Mouse (Mus musculus): ENCODE data around the gene Bzw1. TPM values are rescaled to one million over a fixed set of nuclear protein-coding genes. Genes with fewer than 3 reads are reported as not detected.
A peak's percentile ranks its signal among the peaks of the same experiment; 100 is the strongest.

Gene Bzw1
- 100 to 1,000 TPM; 149 to 239 TPM for total RNA-seq (2021)
- long read RNA-seq, experiment 1, transcript Bzw1-201 (12 exons, 3,876 nt) = major isoform, 266 of 301 reads
- long read RNA-seq, experiment 1, partial matches to known transcripts = 20 of 301 reads
- long read RNA-seq, experiment 1, other reads (novel, unspliced or antisense) = 15 of 301 reads
- long read RNA-seq, experiment 2, transcript Bzw1-201 (12 exons, 3,876 nt) = major isoform, 67 of 74 reads
- long read RNA-seq, experiment 2, partial matches to known transcripts = 4 of 74 reads
- long read RNA-seq, experiment 2, other reads (novel, unspliced or antisense) = 3 of 74 reads

DNA sequence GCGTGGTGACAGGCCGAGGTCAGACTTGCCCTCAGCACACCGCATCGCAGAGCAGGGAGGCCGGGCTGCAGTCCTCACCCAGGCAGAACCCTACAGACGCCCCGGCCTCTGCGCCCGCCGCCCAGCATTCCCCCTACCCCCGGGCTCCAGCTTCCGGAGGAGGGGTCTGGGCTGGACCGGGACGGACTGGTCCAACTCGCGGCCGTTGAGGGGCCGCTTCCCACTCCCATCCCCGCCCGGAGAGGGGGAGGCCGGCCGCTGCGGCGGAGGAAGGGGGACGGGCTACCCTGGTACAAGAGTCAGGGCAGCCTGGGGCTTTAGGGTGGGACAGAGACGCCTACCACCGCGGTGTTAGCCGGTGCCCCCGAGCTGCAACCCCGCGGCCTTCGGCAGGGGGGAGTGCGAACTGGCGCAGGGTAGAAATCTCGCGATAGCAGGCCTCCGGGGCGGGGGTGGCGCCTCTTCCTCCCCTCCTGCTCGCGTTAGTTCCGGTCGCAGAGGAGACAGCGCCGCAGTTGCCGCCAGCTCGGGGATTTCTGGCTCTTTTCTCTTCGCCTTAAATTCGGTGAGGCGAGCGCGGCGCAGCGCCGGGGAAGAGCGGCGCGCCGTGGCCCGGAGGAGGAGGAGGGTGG, at the start of gene Bzw1:
TSS of gene Bzw1 (plus strand) at position 247 of the 632 bp plus-strand sequence.
- peak; percentile 95 to 98 for DNase-seq

DNA sequence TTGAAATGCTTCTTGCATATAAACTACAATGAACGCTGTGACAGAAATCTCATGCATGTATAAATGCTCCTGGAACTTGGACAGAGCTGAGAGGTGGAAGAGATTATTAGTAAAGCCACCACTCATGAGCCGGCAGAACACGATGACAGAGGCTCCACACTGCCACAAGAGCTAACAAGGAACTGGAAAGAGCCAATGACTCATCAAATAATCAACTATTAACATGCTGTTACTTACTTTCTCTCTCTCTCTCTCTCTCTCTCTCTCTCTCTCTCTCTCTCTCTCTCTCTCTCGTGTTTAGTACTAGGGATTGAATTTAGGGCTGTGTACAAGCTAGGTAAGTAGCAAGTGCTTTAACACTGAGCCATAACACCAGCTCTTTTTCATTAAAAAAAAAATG, 48.8 kb upstream of the Bzw1 start:
- no peak for DNase-seq

DNA sequence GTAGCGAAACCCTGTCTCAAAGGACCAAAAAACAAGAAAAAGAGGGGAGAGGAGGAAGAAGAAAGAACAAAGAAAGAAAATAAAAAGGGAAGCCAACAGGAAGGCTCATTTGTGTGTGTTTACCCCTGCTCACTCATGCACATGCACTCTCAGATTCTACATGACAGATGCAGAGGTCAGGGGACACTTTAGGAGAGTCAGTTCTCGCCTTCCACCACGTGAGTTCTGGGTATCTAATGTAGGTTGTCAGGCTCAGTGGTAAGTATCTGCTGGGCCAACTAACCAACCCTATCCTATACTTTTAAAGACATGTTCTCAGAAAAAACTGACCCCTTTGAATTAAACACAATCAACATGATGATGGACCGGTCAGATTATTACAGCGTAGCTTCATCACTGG, 48.1 kb upstream of the Bzw1 start:
- DNase-seq = no peak

DNA sequence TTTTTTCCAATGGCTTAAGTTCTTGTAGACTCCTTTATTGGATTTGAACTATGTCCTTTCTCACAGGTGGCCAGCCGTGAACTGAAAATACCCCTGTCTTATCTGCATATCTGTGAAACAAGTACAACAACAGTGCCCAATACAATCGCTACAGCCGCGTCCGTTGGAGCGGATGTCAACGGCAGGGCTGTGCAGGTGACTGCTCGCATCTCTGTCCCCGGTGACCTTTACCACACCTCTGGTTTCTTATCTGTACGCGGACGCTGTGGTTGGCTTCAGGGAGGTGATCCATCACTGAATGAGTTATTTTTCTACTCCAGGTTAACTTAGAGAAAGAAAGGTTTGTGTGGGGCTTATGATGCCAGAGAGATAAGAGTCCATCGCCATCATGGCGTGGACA, 46.5 kb upstream of the Bzw1 start:
- DNase-seq = no peak

DNA sequence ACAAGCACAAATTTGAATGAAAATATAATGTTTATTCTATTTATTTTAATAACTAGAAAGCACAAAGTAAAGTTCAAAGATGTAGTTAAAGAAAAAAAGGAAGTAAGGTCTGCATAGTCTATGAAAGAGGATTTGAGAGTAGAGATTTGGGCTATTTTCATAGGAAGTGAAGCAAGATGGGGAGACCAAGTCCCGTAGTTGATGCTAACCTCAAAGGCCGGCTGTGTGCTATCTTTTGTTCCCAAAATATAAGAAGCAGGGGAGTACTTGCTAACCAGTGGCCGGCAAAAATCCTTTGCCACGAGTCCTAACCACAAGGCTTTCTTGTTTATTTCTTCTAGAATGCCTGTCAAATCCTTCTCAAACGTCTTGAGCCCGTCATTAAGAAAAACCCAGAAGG, 44.0 kb upstream of the Bzw1 start:
- DNase-seq = no peak

DNA sequence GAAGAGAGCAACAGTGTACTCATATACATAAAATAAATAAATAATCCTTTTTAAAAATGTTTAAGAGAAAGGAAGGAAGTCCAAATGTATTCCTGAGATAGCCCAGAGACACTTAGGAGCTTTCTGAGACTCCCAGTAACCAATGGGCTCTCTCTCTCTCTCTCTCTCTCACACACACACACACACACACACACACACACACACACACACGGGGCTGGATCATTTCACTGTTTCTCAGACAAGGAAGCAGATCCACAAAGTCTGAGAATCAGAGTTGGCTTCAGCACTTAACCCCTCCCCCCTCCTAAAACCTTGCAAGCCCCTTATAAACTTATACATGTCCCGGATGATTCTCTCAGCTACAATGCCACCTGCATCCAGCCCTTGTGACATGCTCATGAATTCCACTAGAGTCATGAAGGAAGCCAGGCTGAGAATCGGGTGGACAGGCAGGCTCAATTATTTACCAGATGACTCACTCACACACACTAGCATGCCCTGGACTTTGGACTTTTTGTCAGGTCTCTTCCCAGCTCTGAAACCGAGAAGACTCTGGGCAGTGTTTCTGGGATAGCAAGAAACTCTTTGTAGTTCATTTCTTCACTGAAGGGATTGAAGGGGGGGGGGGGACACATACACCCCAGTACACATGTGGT, 39.3 kb upstream of the Bzw1 start:
- DNase-seq = peak in 1 of 2 experiments; percentile 32

DNA sequence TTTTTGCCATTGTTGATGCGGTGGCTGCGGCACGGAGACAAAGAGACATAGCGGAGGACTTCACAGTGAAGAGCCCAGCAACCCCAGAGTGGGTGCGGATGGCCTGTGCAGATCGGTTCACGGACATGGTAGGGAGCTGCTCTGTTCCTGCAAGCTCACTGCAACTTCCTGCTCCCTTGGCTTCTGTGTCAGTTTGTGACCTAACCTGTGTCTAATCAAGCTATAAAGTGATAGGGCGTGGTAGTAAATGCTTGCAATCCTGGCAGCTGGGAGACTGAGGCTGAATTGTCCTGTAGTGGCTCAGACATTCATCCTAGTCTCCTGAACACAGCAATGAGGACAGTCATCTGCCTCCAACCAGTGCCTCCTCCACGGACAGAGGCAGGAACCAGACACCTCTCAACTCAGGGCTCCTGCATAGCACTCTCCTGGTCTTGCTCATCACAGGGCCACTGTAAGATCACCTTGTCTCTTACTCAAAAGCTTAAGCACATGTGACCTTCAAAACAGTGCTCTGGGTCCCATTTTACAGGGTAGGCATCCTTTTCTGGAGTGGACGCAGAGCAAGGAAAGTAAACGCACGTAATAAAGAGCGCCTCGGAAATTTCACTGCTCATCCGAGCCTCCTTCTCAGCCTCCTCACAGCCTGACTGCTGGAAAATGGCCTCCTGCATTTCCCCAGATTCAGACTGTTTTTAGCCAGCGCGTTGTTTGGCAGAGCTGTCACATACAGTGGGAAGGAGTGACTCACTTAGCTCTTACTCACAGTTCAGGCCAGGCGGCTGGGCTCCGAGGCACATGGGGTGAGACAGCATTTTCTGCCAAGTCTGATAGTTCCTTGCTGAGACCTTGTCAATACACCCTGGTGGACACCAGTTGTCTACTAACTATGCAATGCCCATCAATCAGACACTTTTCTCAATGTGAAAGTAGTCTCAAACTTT, 33.5 kb upstream of the Bzw1 start:
- peak; percentile 79 to 84 for DNase-seq

DNA sequence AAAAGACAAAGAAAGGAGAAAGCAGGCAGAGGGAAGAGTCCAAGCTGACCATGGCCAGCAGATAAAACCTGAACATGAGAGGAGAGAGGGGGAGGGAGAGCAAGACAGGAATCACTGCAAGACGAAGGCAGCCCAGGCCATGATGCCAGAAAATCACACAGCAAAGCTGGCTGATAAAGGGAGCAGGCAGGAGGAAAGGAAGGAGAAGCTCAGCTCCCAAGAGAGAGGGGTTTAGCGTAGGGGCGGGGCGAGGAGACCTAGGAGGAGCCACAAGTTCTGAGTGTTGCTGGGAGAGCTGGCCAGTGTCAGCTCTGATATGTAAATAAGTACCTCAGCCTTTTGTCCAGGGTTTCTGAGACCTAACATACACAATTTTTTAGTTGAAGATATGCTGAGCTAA, 30.4 kb upstream of the Bzw1 start:
- DNase-seq = peak in 1 of 2 experiments; percentile 32

DNA sequence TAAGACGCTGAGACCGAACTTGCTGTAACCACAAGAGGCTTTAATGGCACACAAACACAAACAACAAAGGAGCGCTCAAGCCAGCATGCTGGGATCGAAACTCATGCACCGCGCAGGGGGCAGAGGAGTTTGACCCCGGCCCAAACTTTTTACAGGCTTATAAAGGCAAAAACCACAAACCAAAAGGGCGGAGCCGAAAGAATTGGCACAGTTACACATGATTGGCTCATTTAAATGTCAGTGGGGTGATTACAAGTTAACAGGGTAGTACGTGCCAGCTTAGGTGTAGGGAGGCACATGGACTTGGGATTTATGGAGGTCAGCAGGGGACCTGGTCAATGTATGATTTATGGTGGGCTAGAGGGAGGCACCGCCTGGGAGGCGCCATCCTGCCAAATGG, 28.1 kb upstream of the Bzw1 start:
- DNase-seq = no peak

DNA sequence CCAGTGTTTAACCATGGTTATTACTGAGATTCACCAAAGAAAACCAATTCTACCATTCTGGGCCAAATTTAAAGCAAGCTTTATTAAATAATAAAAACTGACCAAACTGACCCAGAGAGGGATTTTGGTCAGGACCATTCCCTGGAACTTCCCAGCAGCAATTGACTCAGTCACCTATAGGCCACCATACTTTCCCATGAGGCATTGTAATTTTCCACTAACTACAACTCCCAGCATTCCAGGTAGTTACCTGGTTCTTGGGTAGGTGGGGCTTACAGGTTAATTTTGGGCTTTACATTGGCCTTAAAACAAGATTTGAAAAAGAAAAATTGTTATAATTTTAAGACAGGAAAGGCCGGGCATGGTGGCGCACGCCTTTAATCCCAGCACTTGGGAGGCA, 26.9 kb upstream of the Bzw1 start:
- no peak for DNase-seq

DNA sequence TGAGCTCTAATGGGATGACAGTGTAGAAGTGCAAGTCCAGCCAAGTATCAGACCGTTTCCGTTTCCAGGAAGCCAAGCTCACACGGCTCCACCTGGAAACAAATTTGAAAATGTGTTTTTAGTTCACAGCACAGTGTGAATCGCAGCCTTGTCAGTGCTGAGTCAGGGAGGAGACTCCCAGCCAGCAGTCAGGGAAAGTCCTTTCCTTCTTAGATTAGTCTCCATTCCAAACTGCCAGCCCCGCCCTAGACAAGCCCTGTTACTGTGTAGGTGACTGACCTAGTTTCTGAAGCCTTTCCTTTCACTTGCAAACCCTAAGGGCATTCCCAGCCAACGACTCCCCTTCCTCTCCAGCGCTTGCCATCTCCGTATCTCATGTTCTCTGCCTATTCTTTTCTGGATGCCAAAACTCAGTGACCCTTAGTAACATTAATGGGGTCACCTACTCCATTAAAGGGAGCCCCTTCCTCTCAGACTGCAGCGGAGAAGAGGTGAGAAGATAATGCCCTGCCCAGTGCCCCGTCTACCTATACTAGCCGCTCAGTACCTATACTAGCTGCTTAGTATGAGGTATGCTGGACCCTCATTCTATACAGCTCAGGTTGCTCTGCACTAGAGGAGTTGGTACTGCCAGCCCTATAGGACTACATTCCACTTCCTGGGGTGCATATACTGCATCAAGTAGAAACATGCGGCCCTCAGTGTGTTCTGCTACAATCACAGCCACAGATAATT, 25.8 kb upstream of the Bzw1 start:
- peak in 1 of 2 experiments; percentile 14 for DNase-seq

DNA sequence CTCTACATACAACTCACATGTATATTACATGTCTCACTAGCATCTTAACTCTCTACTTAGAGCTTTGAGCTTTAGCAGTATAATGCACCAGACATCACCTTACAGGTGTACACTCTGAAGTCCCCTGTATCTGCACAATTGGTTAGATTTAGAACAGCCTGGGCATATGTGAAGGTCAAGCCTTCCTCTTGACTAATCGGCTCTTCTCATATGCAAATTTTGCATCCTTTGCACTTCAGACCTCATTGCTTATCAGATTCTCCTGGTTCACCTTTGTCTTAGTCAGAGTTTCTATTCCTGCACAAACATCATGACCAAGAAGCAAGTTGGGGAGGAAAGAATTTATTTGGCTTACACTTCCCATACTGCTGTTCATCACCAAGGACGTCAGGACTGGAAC, 23.0 kb upstream of the Bzw1 start:
- DNase-seq = no peak

DNA sequence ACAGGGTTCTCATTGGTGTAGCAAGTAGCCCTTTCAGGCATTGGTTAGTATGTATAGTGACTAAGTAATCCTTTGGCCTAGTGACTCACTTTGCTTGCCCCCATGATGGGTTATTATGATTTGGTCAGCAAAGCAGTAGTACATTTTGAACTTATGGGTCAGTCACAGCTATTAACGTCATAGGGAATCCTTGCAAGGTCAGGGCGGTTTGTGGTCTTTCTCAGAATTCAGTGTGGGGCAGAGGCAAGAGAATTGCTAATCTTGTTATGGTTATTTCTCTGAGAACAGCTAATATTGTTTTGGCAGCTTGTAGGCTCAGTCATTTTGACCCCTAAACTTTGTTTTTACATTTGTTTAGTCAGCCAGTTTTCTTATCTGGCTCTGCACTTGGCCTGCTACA, 18.4 kb upstream of the Bzw1 start:
- DNase-seq = peak; percentile 14 to 39

DNA sequence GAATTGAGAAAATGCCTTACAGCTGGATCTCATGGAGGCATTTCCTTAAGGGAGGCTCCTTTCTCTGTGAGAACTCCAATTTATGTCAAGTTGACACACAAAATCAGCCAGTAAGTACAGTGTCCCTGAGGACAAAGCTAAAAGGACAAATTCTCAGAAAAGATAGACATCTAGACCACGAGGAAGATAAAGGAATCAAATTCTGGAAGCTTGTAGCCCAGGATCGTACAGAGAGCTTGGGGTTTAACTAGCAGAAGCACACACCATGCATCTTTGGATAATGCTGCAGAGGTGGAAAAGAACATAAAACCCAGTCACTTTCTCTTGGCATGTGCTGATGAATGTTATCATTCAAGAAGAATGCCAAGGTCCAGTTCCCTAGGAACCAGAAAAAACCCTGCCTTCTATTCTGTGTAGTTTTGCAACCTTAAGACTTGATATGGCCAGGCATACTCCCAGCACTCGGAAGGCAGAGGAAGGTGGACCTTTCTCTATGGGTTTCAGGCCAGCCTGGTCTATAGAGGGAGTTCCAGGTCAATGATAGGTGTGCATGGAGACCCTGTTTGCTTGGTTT, 17.0 kb upstream of the Bzw1 start:
- DNase-seq = peak in 1 of 2 experiments; percentile 13

DNA sequence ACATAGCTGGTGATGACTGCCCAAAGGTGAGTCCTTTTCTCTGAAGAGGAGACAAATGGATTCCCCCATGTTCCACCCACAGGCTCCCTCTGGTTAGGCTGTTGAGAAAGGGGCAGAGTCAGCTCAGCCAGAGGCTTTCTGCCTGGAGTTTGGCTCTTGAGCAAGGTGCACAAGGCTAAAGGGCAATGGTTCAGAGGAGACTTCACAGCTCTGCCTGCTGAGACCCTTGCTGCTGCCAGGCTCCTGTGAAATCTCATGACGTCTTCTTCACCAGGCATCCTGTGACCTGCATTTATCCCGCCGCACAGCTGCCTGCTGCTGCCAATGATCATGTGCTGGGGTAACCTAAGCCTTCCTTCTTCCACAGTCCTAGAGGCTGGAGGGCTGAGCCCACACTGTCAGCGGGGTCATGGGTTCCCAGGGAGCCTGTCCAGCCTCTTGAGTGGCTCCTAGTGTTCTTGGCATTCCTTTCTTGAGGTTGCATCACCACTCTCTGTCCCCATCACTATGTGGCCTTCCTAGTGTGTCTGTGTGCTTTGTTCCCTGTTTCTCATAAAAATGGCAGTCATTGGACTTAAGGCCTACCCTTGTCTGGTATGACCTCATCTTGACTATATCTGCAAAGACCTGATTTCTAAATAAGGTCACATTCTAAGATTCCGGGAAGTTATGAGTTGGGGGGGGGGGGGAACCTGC, 10.0 kb upstream of the Bzw1 start:
- DNase-seq = peak in 1 of 2 experiments; percentile 24

DNA sequence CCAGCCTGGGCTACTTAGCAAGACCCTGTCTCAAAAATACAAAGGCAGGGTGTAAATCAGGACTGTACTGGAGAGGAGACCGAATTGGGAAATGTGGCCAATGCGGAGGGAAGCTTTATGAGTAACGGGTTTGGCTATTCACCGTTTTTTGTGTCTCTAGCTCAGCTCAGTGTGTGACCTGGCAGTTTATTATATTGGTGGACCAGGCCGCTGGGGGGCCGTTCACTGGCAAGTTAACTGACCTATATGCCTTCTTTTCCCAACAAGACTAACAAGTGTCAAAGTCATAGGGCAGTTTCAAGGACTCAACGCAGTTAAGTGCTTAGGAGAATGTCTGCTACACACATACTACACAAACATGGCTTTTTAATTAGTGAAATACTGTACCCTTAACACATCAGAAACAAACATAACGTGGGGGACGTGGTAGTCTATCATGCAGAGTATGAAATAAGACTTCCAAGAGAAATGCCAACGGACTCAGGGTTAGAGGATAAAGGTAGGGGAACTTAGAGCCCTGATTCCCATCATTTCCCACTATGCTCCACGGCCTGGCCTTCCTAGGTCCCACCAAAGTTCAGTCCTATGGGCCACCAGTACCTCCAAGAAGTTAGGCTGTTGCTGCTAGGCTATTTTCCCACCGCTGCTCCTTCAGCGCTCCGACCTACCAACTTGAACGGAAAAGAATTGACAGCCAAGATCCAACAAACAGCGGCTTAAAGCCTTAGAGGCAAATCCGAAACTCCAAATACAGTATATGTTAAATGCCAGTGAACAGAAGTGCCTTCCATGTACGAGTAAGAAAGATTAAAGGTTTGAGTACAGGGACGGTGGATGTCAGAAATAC, 1.1 kb upstream of the Bzw1 start:
- peak in 1 of 2 experiments; percentile 26 for DNase-seq

DNA sequence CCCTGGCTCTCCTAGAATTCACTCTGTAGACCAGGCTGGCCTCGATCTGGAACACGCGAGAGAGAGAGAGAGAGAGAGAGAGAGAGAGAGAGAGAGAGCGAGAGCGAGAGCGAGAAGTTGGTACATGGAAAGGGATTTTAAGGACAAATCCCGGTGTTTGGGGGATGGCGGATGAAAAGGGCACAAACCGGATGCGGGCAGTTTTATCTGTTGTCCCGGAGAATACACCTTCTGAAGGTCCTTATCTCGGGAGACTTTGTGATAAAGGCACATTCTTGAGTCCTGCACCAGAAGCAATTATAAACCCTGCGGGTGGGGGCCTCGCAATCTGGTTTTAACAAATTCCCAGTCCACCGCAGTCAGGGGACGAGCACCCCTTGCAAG, 438 bp upstream of the Bzw1 start:
- no peak for DNase-seq

DNA sequence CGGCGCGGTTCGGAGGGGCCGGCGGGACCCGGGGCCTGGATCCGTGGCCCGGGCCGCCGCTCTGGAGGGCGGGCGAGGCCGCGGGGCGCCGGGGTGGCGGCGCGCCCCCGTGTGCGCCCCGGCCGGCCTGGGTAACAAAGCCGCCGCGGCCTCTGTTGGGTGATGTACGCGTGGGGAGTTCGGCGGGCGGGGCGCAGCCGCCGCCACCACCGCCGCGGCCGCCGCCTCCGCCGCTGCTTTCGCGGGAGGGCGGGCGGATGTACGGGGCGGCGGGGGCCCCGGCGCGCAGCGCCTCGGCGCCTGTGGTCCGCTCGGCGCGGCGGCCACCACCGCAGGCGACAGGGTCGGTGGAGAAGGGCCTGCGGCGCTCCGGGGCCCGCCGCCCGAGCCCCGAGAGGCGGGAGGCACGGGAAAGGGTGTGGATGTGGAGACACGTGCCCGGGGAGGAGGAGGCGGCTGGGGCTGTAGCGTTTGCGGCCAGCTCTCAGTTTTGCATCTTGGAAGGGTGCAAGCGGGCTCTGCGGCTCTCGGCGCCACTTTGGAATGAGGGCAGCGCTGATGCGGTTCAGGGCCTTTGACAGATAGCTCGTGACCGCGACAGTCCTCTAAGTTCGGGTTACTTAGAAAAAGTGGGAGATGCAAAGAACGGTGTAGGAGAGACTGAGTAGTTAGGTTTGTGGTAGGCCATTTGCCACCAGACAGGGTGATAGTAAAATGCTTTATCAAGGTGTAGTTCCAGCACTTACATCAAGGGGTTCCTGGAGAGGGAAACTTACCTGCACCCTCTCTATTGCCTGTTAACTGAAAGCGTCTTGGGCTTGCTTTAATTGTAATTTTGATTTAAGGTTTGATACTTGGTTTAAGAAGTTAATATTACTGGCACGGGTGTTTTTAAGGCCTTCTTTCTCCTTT, 842 bp downstream of the Bzw1 start:
- peak; percentile 71 to 77 for DNase-seq

Data from adrenal gland, postnatal 36 days (tissue).